Mouse (Mus musculus) cerebellum, adult 18-20 months (tissue): ENCODE data around the gene Grid2.

Experiments used
- DNase-seq, 2 experiments: peaks; one replicate each; pipeline ENCODE4 v3.0.0; 2021

Gene Grid2

DNA sequence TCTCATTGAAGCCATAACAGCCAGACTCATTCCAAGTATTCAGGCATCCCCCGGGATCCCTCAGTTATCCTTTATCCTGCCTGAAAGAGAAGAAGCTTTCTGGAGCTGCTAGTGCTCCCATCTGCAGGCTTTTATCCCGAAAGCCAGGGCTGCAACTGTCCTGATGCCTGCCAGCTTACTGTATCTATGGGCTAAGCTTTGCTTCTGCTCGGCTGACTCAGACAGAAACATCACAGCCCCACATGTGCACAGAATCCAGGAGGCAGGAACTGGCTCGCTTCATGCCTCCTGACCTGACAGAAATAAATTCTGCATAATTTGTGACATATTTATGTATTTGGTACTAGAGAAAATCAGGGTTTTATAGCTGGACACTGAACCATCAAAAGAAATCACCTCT lies 1361.2 kb downstream of the Grid2 start:
- DNase-seq = no peak

- DNase-seq = no peak
These were observed 1361.9 kb downstream of the Grid2 start for GRCm38 (mm10) chr6:64617417-64618135.

DNA sequence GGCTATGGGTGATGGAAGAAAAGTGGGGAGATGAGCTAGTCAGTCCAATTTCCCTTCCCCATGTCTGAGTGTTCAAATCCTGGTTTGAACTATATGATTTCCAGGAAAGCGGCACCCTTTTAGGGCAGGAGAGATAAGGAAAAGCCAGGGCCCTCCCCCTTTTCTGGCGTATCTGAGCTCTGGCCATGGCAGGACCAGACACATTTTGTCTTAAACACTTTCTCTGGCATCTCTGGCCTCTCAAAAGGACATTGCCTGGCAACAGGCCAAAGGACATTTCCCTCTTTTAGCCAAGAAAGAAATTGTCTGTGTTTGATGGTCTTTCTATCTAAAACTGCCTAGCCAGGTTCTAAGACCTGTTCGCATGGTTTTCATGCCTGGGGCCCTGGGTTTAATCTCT lies 1367.7 kb downstream of the Grid2 start:
- DNase-seq = peak; percentile 5 to 9

- no peak for DNase-seq
These were observed 1392.0 kb downstream of the Grid2 start for GRCm38 (mm10) chr6:64647661-64648060.

- DNase-seq = no peak
These were observed 1392.5 kb downstream of the Grid2 start for GRCm38 (mm10) chr6:64648196-64648595.

GRCm38 (mm10) chr6:64649296-64650226 lies 1393.9 kb downstream of the Grid2 start:
- peak; percentile 69 to 73 for DNase-seq

- DNase-seq = no peak
These were observed 1395.1 kb downstream of the Grid2 start for GRCm38 (mm10) chr6:64650765-64651164.

DNA sequence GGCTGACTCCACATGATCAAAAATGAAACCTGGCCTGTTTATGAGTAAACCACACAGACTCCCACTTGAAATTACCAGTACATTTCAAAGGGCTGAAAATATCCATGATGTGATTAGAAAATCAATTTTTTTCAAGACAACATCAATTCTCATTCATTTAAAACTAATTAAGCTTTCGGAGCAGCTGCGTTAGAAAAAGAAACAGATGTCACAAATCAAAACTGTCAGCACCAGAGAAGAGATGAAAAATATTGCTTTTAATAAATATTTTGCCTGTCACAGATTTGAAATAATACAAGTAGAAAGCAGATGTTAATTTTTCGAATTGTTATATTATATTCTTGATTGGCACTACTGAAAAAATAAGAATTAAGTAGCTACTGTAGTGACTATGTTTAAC lies 1415.3 kb downstream of the Grid2 start:
- no peak for DNase-seq

DNA sequence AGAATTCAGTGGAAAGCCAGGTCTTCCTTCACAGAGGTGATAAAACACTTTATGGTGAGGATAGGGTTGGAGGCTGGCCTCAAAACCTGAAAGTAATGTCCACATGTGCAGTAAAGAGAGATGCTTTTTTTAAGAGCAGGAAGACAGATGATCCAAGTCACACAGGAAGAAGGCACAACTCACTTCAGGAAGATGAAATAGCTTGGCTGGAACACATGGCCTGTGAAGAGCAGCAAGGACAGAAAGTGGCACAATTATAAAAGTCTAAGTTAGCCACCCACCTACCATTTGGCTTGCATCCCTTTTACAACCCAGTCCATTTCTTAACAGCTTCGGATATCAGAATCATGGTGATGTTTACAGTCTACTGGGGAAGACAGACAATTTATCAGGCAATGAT lies 1423.1 kb downstream of the Grid2 start:
- no peak for DNase-seq

GRCm38 (mm10) chr6:64683974-64684373 lies 1428.3 kb downstream of the Grid2 start:
- DNase-seq = peak; percentile 28 to 31

DNA sequence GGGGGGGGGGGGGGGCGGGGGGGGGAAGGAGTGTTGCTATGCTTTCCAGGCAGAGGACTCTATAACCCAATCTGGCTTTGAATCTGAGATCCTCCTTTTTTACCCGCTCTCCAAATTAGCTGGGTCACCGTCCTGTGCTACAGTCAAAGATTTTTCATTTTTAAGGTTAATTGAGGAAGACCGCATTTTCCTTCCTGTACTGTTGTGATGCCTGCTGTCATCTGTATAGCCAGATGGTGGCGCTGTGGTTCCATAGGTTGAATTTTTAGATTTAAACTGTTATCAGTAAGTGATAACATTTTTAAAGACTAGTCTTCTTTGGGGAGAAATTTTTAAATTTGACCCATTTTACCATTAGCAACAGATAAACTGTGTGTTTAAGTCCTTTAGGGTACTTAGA lies 1429.3 kb downstream of the Grid2 start:
- no peak for DNase-seq

DNA sequence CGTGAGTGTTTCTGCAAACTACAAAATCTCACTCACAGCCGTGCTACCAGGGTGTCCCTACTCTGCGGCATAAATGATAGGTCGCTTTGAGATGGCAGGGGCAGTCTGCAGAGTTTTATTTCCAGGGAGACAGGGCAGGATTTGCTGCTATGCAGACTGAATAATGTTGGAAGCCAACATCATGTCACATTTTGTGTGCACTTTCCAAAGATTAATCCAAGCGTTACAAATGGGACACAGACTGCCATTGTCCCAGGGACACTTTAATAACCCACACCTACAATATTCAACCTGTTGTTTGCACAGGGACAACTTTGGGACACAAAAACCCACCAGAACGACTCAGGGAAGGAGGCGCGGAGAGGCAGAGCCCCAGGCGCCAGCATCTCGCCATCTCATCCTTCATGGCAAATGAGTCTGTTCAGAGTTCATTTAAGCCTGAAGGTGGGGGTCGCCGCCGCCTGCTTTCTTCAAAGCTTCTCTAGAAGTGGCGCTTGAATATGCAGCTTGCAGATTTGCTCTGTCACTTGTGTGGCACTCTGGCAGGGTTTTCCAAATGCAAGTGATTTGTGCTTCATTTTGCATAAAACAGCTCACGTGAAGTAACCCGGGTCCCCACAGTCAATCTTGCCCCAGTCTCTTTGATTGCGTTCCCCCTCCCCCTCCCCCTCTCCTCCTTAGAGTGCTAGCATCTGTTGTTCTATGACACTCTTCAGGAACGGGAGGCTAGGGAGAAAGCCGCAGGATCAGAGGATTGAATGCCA lies 1432.7 kb downstream of the Grid2 start:
- DNase-seq = no peak

- no peak for DNase-seq
These were observed 1439.0 kb downstream of the Grid2 start for GRCm38 (mm10) chr6:64694688-64695087.

- DNase-seq = no peak
These were observed 1448.0 kb downstream of the Grid2 start for GRCm38 (mm10) chr6:64703659-64704058.

DNA sequence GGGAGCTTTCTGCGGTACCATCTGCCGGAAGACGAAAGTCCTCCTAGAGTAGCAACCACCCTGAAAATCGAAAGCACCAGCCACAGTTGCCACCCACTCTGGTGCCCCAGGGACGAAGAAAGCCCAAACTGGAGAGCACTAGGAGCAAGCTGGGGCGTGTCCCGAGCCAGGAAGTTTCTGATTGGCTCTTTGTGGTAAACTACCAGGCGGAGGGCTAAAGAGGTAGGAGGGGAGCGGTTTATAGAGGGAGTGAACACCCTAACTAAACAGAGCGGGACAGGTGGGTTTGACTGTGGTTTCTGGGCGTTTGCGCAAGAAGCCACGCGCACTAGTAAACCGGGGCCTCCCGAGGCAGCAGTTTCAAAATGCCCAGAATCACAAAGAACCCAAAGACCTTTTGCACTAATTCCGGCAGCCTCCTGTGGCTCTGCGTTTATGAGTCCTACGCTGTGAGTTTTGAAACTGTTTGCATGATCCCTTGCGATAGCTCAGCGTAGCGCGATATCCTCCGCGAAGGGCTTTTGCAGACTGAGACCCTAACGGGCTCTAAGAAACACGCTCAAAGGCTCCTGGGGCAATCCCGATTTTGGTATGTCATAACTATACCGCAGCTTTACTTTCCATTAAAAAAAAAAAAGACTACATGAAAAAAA lies 1472.2 kb downstream of the Grid2 start:
- peak in 1 of 2 experiments; percentile 7 for DNase-seq

GRCm38 (mm10) chr6:64728499-64729198 lies 1473.0 kb downstream of the Grid2 start, which contains the start of gene Atoh1:
TSS of gene Atoh1 (plus strand) at chr6:64729125.
- no peak for DNase-seq

GRCm38 (mm10) chr6:64729231-64730011 lies 1473.7 kb downstream of the Grid2 start:
- peak; percentile 3 to 19 for DNase-seq

DNA sequence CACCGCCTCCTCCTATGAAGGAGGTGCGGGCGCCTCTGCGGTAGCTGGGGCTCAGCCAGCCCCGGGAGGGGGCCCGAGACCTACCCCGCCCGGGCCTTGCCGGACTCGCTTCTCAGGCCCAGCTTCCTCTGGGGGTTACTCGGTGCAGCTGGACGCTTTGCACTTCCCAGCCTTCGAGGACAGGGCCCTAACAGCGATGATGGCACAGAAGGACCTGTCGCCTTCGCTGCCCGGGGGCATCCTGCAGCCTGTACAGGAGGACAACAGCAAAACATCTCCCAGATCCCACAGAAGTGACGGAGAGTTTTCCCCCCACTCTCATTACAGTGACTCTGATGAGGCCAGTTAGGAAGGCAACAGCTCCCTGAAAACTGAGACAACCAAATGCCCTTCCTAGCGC lies 1474.4 kb downstream of the Grid2 start:
- no peak for DNase-seq

GRCm38 (mm10) chr6:64730506-64731020 lies 1474.9 kb downstream of the Grid2 start:
- no peak for DNase-seq

GRCm38 (mm10) chr6:64731126-64731525 lies 1475.5 kb downstream of the Grid2 start:
- no peak for DNase-seq
